Mouse (Mus musculus): ENCODE measurements around the gene Tnip2. TPM values are rescaled to one million over a fixed set of nuclear protein-coding genes. Genes with fewer than 3 reads are reported as not detected.

Gene Tnip2
- polyA plus RNA-seq, 1 experiment from 2014 or later: 4.3 TPM

- Histone ChIP-seq H3K4me1 (replicated peaks; ENCODE audit: control insufficient read depth, insufficient read depth, low read length) (no peaks in the 10 kb centered on the region), H3K9me3 (ENCODE audit: control insufficient read depth, low read length) (no peaks in the 10 kb centered on the region), H3K36me3 (ENCODE audit: control insufficient read depth, insufficient read depth, low read length) (no peaks in the 10 kb centered on the region), H3K9ac (ENCODE audit: low read depth, low read length) (no peak overlapping the region), H3K27ac (ENCODE audit: low read depth, low read length) (no peak overlapping the region), H3K4me3 (ENCODE audit: low read depth, low read length) (no peak overlapping the region), H3K4me2 (replicated peaks; ENCODE audit: low read depth, low read length) (no peak overlapping the region), H3K27me3 (ENCODE audit: control insufficient read depth, insufficient read depth, low read length) (no peaks in the 10 kb centered on the region)
- DNase-seq (ENCODE audit: low spot score) (no peak), ATAC-seq (ENCODE audit: low FRiP score) (no peak)
- WGBS: 84% methylated on average over 9 of the region's 9 CpGs
These were observed 5.7 kb upstream of the Tnip2 start for GRCm38 (mm10) chr5:34519389-34519910.

DNA sequence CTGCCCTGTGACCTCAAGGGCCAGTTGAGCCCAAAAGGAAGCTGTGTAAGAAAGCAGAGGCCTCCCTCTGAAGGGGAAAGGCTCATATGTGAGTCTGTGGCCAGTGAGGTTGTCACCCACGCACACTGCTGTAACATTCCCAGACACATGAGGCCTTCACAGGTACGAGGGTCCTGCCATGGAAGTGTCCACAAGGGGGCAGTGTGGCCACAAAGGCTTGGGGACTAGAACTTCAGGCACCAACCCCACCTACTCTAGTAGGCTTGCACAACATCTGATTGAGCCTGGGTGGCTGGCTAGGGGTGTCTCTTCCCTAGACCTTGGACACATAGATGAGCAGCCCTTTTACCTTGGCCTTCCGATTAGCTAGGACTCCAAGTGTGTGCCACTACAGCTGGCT is 4.1 kb upstream of the Tnip2 start:
- H3K4me1 ChIP-seq (replicated peaks; ENCODE audit: control insufficient read depth, insufficient read depth, low read length): no peaks in the 10 kb centered on the region
- H3K9ac ChIP-seq (ENCODE audit: low read depth, low read length): no peak overlapping the region
- DNase-seq (ENCODE audit: low spot score) (peak; percentile 79), ATAC-seq (ENCODE audit: low FRiP score) (no peak)
- no peak overlapping the region for H3K27ac ChIP-seq (ENCODE audit: low read depth, low read length)
- H3K4me3 ChIP-seq (ENCODE audit: low read depth, low read length): no peak overlapping the region
- 25% methylated on average over 3 of the region's 3 CpGs for WGBS
- no peaks in the 10 kb centered on the region for H3K9me3 ChIP-seq (ENCODE audit: control insufficient read depth, low read length)
- H3K27me3 ChIP-seq (ENCODE audit: control insufficient read depth, insufficient read depth, low read length): peaks cover 5% of the 10 kb centered on the region; the same call in 1 of the 2 replicates
- H3K36me3 ChIP-seq (ENCODE audit: control insufficient read depth, insufficient read depth, low read length): no peaks in the 10 kb centered on the region
- no peak overlapping the region for H3K4me2 ChIP-seq (replicated peaks; ENCODE audit: low read depth, low read length)

DNA sequence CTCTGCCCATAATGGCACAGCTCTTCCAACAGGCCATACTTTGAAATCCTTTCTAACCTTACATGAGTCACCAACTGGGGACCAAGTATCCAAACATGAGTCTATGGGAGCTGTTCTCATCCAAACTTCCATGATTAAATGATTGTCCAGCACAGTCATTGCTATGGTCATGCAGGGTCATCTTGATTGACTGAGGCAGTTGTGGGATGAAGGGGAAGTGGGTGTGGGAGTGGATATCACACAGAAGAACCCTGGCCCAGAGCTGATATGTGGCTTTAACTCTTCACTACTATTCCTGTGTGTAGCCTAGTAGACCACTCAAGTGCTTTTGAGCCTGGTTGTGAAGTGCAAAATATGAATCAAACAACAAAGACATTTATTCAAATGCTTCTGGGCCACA is 1.3 kb upstream of the Tnip2 start:
- DNase-seq (ENCODE audit: low spot score): no peak
- Histone ChIP-seq H3K27me3 (ENCODE audit: control insufficient read depth, insufficient read depth, low read length) (peaks cover 11% of the 10 kb centered on the region), H3K4me2 (replicated peaks; ENCODE audit: low read depth, low read length) (no peak overlapping the region), H3K4me1 (replicated peaks; ENCODE audit: control insufficient read depth, insufficient read depth, low read length) (no peaks in the 10 kb centered on the region), H3K27ac (ENCODE audit: low read depth, low read length) (no peak overlapping the region), H3K4me3 (ENCODE audit: low read depth, low read length) (no peak overlapping the region), H3K9me3 (ENCODE audit: control insufficient read depth, low read length) (no peaks in the 10 kb centered on the region), H3K36me3 (ENCODE audit: control insufficient read depth, insufficient read depth, low read length) (no peaks in the 10 kb centered on the region), H3K9ac (ENCODE audit: low read depth, low read length) (no peak overlapping the region)
- ATAC-seq (ENCODE audit: low FRiP score): no peak

- no peak for ATAC-seq (ENCODE audit: low FRiP score)
- H3K4me3 ChIP-seq (ENCODE audit: low read depth, low read length): peak overlapping the region; percentile 51; the same call in 1 of the 2 replicates
- no peak overlapping the region for H3K9ac ChIP-seq (ENCODE audit: low read depth, low read length)
- H3K27me3 ChIP-seq (ENCODE audit: control insufficient read depth, insufficient read depth, low read length): peaks cover 11% of the 10 kb centered on the region
- no peaks in the 10 kb centered on the region for H3K4me1 ChIP-seq (replicated peaks; ENCODE audit: control insufficient read depth, insufficient read depth, low read length)
- no peak for DNase-seq (ENCODE audit: low spot score)
- H3K9me3 ChIP-seq (ENCODE audit: control insufficient read depth, low read length): no peaks in the 10 kb centered on the region
- 39% methylated on average over 7 of the region's 7 CpGs for WGBS
- H3K4me2 ChIP-seq (replicated peaks; ENCODE audit: low read depth, low read length): peak overlapping the region; percentile 98
- H3K36me3 ChIP-seq (ENCODE audit: control insufficient read depth, insufficient read depth, low read length): no peaks in the 10 kb centered on the region
- H3K27ac ChIP-seq (ENCODE audit: low read depth, low read length): no peak overlapping the region
These were observed 401 bp upstream of the Tnip2 start for GRCm38 (mm10) chr5:34514218-34514566.

DNA sequence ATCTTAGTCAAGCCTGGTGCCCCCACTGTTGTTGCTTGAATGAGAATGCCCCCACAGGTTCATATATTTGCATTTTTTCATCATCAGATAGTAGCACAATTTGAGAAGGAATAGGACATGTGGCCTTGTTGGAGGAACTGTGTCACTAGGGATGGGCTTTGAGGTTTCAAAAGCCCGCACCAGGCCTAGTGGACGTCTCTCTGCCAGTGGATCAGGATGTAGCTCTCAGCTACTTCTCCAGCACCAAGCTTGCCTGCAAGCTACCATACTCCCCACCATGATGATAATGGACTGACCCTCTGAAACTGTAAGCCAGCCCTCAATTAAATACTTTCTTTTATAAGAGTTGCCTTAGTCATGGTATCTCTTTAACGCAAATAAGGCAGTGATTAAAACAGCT is 1.3 kb downstream of the Tnip2 start:
- no peak for ATAC-seq (ENCODE audit: low FRiP score)
- Histone ChIP-seq H3K36me3 (ENCODE audit: control insufficient read depth, insufficient read depth, low read length) (no peaks in the 10 kb centered on the region), H3K4me3 (ENCODE audit: low read depth, low read length) (no peak overlapping the region), H3K27ac (ENCODE audit: low read depth, low read length) (no peak overlapping the region), H3K4me1 (replicated peaks; ENCODE audit: control insufficient read depth, insufficient read depth, low read length) (no peaks in the 10 kb centered on the region), H3K27me3 (ENCODE audit: control insufficient read depth, insufficient read depth, low read length) (peaks cover 11% of the 10 kb centered on the region), H3K4me2 (replicated peaks; ENCODE audit: low read depth, low read length) (no peak overlapping the region), H3K9ac (ENCODE audit: low read depth, low read length) (no peak overlapping the region), H3K9me3 (ENCODE audit: control insufficient read depth, low read length) (no peaks in the 10 kb centered on the region)
- no peak for DNase-seq (ENCODE audit: low spot score)
- WGBS: 82% methylated on average over 3 of the region's 3 CpGs

- H3K4me1 ChIP-seq (replicated peaks; ENCODE audit: control insufficient read depth, insufficient read depth, low read length): no peaks in the 10 kb centered on the region
- no peaks in the 10 kb centered on the region for H3K9me3 ChIP-seq (ENCODE audit: control insufficient read depth, low read length)
- no peak overlapping the region for H3K9ac ChIP-seq (ENCODE audit: low read depth, low read length)
- H3K36me3 ChIP-seq (ENCODE audit: control insufficient read depth, insufficient read depth, low read length): no peaks in the 10 kb centered on the region
- DNase-seq (ENCODE audit: low spot score) (no peak), ATAC-seq (ENCODE audit: low FRiP score) (no peak)
- H3K27me3 ChIP-seq (ENCODE audit: control insufficient read depth, insufficient read depth, low read length): no peaks in the 10 kb centered on the region
- no peak overlapping the region for H3K4me3 ChIP-seq (ENCODE audit: low read depth, low read length)
- 78% methylated on average over 6 of the region's 6 CpGs for WGBS
- H3K4me2 ChIP-seq (replicated peaks; ENCODE audit: low read depth, low read length): no peak overlapping the region
- no peak overlapping the region for H3K27ac ChIP-seq (ENCODE audit: low read depth, low read length)
These were observed 11.0 kb downstream of the Tnip2 start for GRCm38 (mm10) chr5:34502821-34503220.

GRCm38 (mm10) chr5:34502411-34502810 is 11.4 kb downstream of the Tnip2 start:
- 86% methylated on average over 1 of the region's 1 CpGs for WGBS
- no peaks in the 10 kb centered on the region for H3K9me3 ChIP-seq (ENCODE audit: control insufficient read depth, low read length)
- ATAC-seq (ENCODE audit: low FRiP score) (no peak), DNase-seq (ENCODE audit: low spot score) (no peak)
- no peaks in the 10 kb centered on the region for H3K27me3 ChIP-seq (ENCODE audit: control insufficient read depth, insufficient read depth, low read length)
- no peak overlapping the region for H3K27ac ChIP-seq (ENCODE audit: low read depth, low read length)
- no peaks in the 10 kb centered on the region for H3K4me1 ChIP-seq (replicated peaks; ENCODE audit: control insufficient read depth, insufficient read depth, low read length)
- H3K4me3 ChIP-seq (ENCODE audit: low read depth, low read length): no peak overlapping the region
- no peak overlapping the region for H3K4me2 ChIP-seq (replicated peaks; ENCODE audit: low read depth, low read length)
- no peaks in the 10 kb centered on the region for H3K36me3 ChIP-seq (ENCODE audit: control insufficient read depth, insufficient read depth, low read length)
- no peak overlapping the region for H3K9ac ChIP-seq (ENCODE audit: low read depth, low read length)

DNA sequence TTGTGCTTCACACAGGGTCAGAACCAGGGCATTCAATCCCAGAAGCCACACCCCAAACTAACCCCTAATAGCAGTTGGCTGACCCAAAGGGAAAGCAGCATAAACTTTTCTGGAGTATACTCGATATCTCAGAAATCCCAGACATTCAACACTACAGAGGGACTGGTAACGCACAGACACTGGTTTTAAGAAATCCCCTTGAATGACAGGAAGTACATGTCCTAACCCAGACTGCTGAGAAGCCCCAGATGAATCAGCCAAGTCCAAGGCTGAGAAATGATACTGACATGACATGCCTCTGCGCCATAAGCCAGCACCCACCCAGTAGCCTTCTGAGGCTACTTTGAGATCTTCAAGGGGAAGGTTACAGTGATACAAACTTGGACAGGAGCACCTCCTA is 12.2 kb downstream of the Tnip2 start:
- Histone ChIP-seq H3K9me3 (ENCODE audit: control insufficient read depth, low read length) (no peaks in the 10 kb centered on the region), H3K9ac (ENCODE audit: low read depth, low read length) (no peak overlapping the region), H3K36me3 (ENCODE audit: control insufficient read depth, insufficient read depth, low read length) (no peaks in the 10 kb centered on the region), H3K27ac (ENCODE audit: low read depth, low read length) (no peak overlapping the region), H3K4me1 (replicated peaks; ENCODE audit: control insufficient read depth, insufficient read depth, low read length) (no peaks in the 10 kb centered on the region), H3K4me2 (replicated peaks; ENCODE audit: low read depth, low read length) (no peak overlapping the region), H3K27me3 (ENCODE audit: control insufficient read depth, insufficient read depth, low read length) (no peaks in the 10 kb centered on the region), H3K4me3 (ENCODE audit: low read depth, low read length) (no peak overlapping the region)
- ATAC-seq (ENCODE audit: low FRiP score): no peak
- DNase-seq (ENCODE audit: low spot score): no peak
- 88% methylated on average over 3 of the region's 3 CpGs for WGBS

GRCm38 (mm10) chr5:34500886-34501285 is 12.9 kb downstream of the Tnip2 start:
- Histone ChIP-seq H3K9ac (ENCODE audit: low read depth, low read length) (no peak overlapping the region), H3K4me2 (replicated peaks; ENCODE audit: low read depth, low read length) (no peak overlapping the region), H3K36me3 (ENCODE audit: control insufficient read depth, insufficient read depth, low read length) (no peaks in the 10 kb centered on the region), H3K27me3 (ENCODE audit: control insufficient read depth, insufficient read depth, low read length) (no peaks in the 10 kb centered on the region), H3K4me1 (replicated peaks; ENCODE audit: control insufficient read depth, insufficient read depth, low read length) (no peaks in the 10 kb centered on the region), H3K4me3 (ENCODE audit: low read depth, low read length) (no peak overlapping the region), H3K9me3 (ENCODE audit: control insufficient read depth, low read length) (no peaks in the 10 kb centered on the region), H3K27ac (ENCODE audit: low read depth, low read length) (no peak overlapping the region)
- DNase-seq (ENCODE audit: low spot score) (no peak), ATAC-seq (ENCODE audit: low FRiP score) (no peak)
- WGBS: 78% methylated on average over 5 of the region's 5 CpGs

All from hindbrain, embryonic 11.5 days (tissue).